Mouse (Mus musculus) stomach, postnatal 0 days (tissue): Measurements from ENCODE around the gene Dnajc28. TPM values are rescaled to one million over a fixed set of nuclear protein-coding genes. Genes with fewer than 3 reads are reported as not detected.

Source experiments
- ATAC-seq: fragments of 200-750 bp; cut with Nextera tagmentation; 2 replicates; pipeline ENCODE4 v1.8.0; 2017; ENCODE audit not compliant: low FRiP score, low TSS enrichment
- DNase-seq: peaks from one replicate; pipeline ENCODE4 v3.0.0-alpha.2; 2016; ENCODE audit warnings: low spot score
- H3K27ac ChIP-seq: fragments of 300-500 bp; sonication (generic); replicated peaks from 2 replicates; pipeline ENCODE4 v1.5.1; 2014; ENCODE audit warnings: mild to moderate bottlenecking, control low read depth
- H3K27me3 ChIP-seq: fragments of 300-500 bp; sonication (generic); 2 replicates; pipeline ENCODE4 v1.6.1; 2014; ENCODE audit warnings: low read length; ENCODE audit not compliant: control insufficient read depth, insufficient read depth
- H3K36me3 ChIP-seq: fragments of 300-500 bp; sonication (generic); 2 replicates; pipeline ENCODE4 v1.6.1; 2014; ENCODE audit warnings: low read length, mixed read lengths; ENCODE audit not compliant: control insufficient read depth, insufficient read depth
- H3K4me1 ChIP-seq: fragments of 300-500 bp; sonication (generic); replicated peaks from 2 replicates; pipeline ENCODE4 v1.6.1; 2014; ENCODE audit warnings: antibody characterized with exemption; ENCODE audit not compliant: control insufficient read depth, insufficient read depth
- H3K4me2 ChIP-seq: fragments of 300-500 bp; sonication (generic); replicated peaks from 2 replicates; pipeline ENCODE4 v1.6.1; 2014; ENCODE audit warnings: low read depth, mild to moderate bottlenecking, control low read depth, moderate library complexity
- H3K4me3 ChIP-seq: fragments of 300-500 bp; sonication (generic); 2 replicates; pipeline ENCODE4 v1.5.1; 2014; ENCODE audit warnings: low read depth, low read length, control low read depth
- H3K9ac ChIP-seq: fragments of 300-500 bp; sonication (generic); 2 replicates; pipeline ENCODE4 v1.6.1; 2014; ENCODE audit warnings: mild to moderate bottlenecking, low read length, control low read depth, mixed read lengths
- H3K9me3 ChIP-seq: fragments of 300-500 bp; sonication (generic); 2 replicates; pipeline ENCODE4 v1.6.1; 2016; ENCODE audit warnings: low read length; ENCODE audit not compliant: control insufficient read depth
- CTCF ChIP-seq: IDR thresholded peaks from 2 replicates; pipeline ENCODE4 v1.5.1; 2016; ENCODE audit warnings: antibody characterized with exemption, low read depth, mild to moderate bottlenecking, moderate library complexity
- EP300 ChIP-seq: optimal IDR thresholded peaks from 2 replicates; pipeline ENCODE3; 2016; ENCODE audit warnings: antibody characterized with exemption
- WGBS: fragments of 180-500 bp; shearing (Covaris S2); extraction: QIAGEN DNeasy Blood & Tissue Kit; methylation state at CpG from one replicate; pipeline ENCODE4 v1.1.7; 2014; 5-methylcytosine and 5-hydroxymethylcytosine counted together
- polyA plus RNA-seq: library from polyadenylated mRNA; unstranded; fragments of >200 nt; fragmentation: Nextera tagmentation; extraction: Ambion mirVana; gene quantifications from 2 replicates; pipeline ENCODE4 v1.2.1, GENCODE M21; 2015

The Dnajc28 gene
- polyA plus RNA-seq, 1 experiment from 2014 or later, result 1.4 TPM

DNA sequence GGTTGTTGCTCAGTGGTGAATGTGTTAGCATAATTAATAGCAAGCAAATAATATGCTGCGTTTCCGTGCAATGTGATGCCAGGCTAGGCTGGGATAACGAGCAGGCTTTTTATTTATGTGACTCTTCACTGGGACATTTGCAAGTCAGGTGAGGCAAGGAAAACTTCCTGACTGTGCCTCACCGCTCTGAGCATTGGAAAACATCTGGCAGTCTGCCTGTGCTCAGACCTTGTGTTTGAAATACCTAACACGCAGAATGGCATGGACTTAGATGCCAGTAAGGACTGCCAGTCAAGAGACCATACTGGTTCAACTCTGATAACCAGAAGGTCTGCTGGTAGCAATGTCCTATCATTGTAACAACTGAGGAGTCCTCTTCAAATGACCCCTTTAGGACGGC is 13.7 kb downstream of the Dnajc28 start:
- no peak overlapping the region for H3K4me3 ChIP-seq
- H3K27me3 ChIP-seq, result no peaks in the 10 kb centered on the region
- 76% methylated on average over 6 of the region's 6 CpGs for WGBS
- no peak overlapping the region for H3K27ac ChIP-seq
- no peak overlapping the region for H3K9ac ChIP-seq
- no peaks in the 10 kb centered on the region for H3K36me3 ChIP-seq
- TF ChIP-seq EP300, result no peak
- TF ChIP-seq CTCF, result no peak
- no peaks in the 10 kb centered on the region for H3K9me3 ChIP-seq
- no peak for ATAC-seq
- H3K4me1 ChIP-seq, result no peaks in the 10 kb centered on the region
- DNase-seq, result no peak
- no peak overlapping the region for H3K4me2 ChIP-seq

DNA sequence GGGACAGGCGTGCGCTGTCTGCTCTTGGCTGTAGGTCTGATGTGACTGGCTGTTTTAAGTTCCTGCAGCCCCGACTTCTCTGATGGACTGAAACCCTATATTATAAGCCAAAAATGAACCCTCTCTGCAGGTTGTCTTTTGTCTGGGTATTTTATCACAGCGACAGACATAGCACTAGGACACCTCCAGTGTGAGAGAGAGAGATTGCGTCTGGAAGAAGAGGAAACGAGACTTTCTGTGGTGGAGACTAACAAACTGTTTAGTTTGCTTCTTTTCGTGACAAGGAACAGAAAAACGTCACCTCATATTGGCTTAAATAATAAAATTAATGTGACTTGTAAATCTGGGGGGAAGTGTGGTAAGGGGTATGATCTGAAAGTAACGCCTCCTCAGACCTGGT is 17.1 kb downstream of the Dnajc28 start:
- Histone ChIP-seq H3K27ac (no peak overlapping the region), H3K4me3 (no peak overlapping the region), H3K36me3 (no peaks in the 10 kb centered on the region), H3K4me2 (no peak overlapping the region), H3K9me3 (no peaks in the 10 kb centered on the region), H3K4me1 (no peaks in the 10 kb centered on the region), H3K9ac (no peak overlapping the region), H3K27me3 (no peaks in the 10 kb centered on the region)
- TF ChIP-seq EP300 (no peak), CTCF (no peak)
- 53% methylated on average over 9 of the region's 9 CpGs for WGBS
- DNase-seq, result no peak
- no peak for ATAC-seq

DNA sequence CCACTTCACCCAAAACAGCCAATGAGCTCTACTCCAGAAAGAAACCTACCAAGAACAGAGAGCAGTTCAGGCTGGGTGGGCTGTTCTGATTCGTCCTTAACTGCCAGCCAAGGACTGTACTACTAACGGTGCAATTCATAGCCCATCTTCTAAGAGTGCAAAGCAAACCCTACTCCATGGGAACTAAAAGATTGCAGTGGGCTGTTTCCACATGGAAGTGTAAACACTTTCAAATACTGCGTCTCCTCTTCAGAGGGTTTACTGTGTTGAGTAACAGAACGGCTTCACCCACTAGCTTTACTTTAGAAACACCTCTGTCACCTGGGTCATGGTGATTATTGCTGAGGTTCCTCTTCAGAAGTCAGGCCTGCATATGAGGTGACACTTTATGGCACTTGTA is 17.7 kb downstream of the Dnajc28 start:
- no peak for TF ChIP-seq EP300
- DNase-seq (no peak), ATAC-seq (no peak)
- H3K9me3 ChIP-seq, result no peaks in the 10 kb centered on the region
- H3K4me2 ChIP-seq, result no peak overlapping the region
- 37% methylated on average over 4 of the region's 4 CpGs for WGBS
- no peak overlapping the region for H3K27ac ChIP-seq
- no peak overlapping the region for H3K9ac ChIP-seq
- no peaks in the 10 kb centered on the region for H3K4me1 ChIP-seq
- no peak overlapping the region for H3K4me3 ChIP-seq
- no peaks in the 10 kb centered on the region for H3K27me3 ChIP-seq
- no peaks in the 10 kb centered on the region for H3K36me3 ChIP-seq

DNA sequence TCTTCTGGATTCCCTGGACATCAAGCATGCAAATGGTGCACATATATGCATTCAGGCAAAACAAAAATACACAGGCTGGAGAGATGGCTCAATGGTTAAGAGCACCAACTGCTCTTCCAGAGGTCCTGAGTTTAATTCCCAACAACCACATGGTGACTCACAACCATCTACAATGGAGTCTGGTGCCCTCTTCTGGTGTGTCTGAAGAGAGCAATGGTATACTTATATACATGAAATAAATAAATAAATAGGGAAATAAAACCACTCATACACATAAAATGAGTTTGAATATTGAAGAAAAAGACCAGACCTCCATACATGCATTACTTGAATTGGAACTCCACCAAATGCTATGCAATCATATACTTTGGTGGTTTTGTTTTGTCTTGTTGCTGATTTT is 19.6 kb downstream of the Dnajc28 start:
- Histone ChIP-seq H3K4me2 (no peak overlapping the region), H3K4me3 (no peak overlapping the region), H3K4me1 (no peaks in the 10 kb centered on the region), H3K27ac (no peak overlapping the region), H3K9ac (no peak overlapping the region), H3K27me3 (no peaks in the 10 kb centered on the region), H3K36me3 (no peaks in the 10 kb centered on the region), H3K9me3 (no peaks in the 10 kb centered on the region)
- TF ChIP-seq EP300 (no peak), CTCF (peak; percentile 29; the same call in 1 of the 2 replicates)
- ATAC-seq (no peak), DNase-seq (no peak)

DNA sequence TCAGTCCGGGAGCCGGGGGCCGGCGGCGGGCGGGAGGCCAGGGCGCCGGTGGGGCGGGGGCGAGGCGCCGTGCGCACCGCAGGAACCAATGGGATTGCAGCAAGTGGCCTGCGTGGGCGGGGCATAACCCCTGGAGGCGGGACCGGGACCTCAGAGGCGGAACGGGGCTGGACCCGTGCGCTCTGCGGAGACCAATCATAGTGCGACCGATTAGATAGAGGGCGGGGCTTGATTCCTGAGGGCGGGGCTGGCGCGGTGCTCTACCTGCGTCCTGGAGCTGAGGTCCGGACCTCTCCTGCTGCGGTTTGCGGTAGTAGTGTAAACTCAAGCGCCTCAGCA is 21.2 kb downstream of the Dnajc28 start, which contains the start of gene Tmem50b:
TSS of gene Tmem50b (minus strand) at position 129 of the 339 bp plus-strand sequence.
- Histone ChIP-seq H3K4me1 (no peaks in the 10 kb centered on the region), H3K4me2 (peak within 1 kb of the TSS; percentile 93), H3K9ac (peak within 1 kb of the TSS; percentile 84), H3K27ac (peak within 1 kb of the TSS; percentile 77), H3K27me3 (no peaks in the 10 kb centered on the region), H3K9me3 (no peaks in the 10 kb centered on the region), H3K4me3 (peak within 1 kb of the TSS; percentile 78), H3K36me3 (no peaks in the 10 kb centered on the region)
- WGBS, result 0% methylated on average over 24 of the region's 34 CpGs
- no peak for TF ChIP-seq CTCF
- TF ChIP-seq EP300, result no peak
- DNase-seq (peak; percentile 99), ATAC-seq (peak; percentile 99)

DNA sequence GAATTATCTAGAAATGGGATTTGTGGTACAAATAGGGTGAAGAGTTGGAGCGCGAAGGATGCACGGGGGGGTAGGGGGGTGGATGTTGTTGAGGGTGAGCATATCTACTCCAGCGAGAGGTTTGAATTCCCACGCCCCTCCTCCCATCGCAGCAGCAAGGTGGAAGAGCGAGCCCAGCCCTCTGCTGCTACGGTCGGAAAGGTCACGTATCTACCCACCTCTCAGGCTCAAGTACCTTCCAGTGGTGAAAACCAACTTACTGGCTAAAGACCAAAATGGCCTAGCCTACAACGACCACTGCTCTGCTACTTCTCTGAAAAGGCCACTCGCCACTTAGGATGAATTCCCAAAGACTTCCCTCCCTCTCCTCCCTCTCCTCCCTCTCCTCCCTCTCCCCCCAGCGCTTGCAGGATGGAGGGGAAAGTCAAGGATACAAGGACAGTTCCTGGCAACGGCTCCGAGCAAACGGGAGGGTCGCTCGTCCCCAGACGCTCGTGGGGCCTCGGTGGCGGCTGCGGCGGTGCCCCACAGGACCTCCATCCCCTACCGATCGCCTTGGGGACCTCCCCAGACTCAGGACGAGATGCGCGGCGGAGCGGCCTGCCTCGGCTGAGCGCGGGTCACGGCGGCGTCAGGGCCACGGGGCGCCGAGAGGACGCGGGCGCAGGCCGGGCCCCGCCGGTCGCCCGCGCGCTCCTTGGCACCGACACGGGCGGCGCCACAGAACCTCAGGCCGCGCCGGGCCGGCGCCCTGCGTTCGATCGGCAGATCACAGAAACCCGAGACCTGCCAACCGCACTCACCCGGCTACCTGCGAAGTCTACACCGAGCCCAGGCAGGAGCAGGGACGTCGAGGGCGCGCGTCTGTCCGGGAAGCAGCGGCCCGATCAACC is 21.8 kb downstream of the Dnajc28 start:
- H3K4me3 ChIP-seq, result peak overlapping the region; percentile 78
- H3K4me2 ChIP-seq, result peak overlapping the region; percentile 93
- H3K9ac ChIP-seq, result peak overlapping the region; percentile 84
- no peaks in the 10 kb centered on the region for H3K9me3 ChIP-seq
- H3K36me3 ChIP-seq, result no peaks in the 10 kb centered on the region
- no peaks in the 10 kb centered on the region for H3K4me1 ChIP-seq
- TF ChIP-seq CTCF (no peak), EP300 (no peak)
- no peaks in the 10 kb centered on the region for H3K27me3 ChIP-seq
- H3K27ac ChIP-seq, result peak overlapping the region; percentile 77
- peak; percentile 36 for DNase-seq
- ATAC-seq, result no peak; the same call in 1 of the 2 replicates
- 1% methylated on average over 63 of the region's 75 CpGs for WGBS
